Mouse (Mus musculus) stomach, embryonic 15.5 days (tissue): Measurements from ENCODE around the gene Khdrbs1. TPM values are rescaled to one million over a fixed set of nuclear protein-coding genes. Genes with fewer than 3 reads are reported as not detected.

Source experiments
- ATAC-seq: fragments of 200-750 bp; cut with Nextera tagmentation; 2 replicates; pipeline ENCODE4 v1.8.0; 2017; ENCODE audit warnings: low read depth, moderate number of reproducible peaks, moderate TSS enrichment; ENCODE audit not compliant: insufficient read depth, low FRiP score
- H3K27ac ChIP-seq: fragments of 300-500 bp; sonication (generic); 2 replicates; pipeline ENCODE4 v1.5.1; 2015; ENCODE audit warnings: mild to moderate bottlenecking, inconsistent platforms
- H3K27me3 ChIP-seq: fragments of 300-500 bp; sonication (generic); replicated peaks from 2 replicates; pipeline ENCODE4 v1.6.1; 2015; ENCODE audit warnings: inconsistent platforms
- H3K36me3 ChIP-seq: fragments of 300-500 bp; sonication (generic); 2 replicates; pipeline ENCODE4 v1.6.1; 2015; ENCODE audit warnings: inconsistent platforms
- H3K4me1 ChIP-seq: fragments of 300-500 bp; sonication (generic); 2 replicates; pipeline ENCODE4 v1.6.1; 2015; ENCODE audit warnings: inconsistent platforms
- H3K4me2 ChIP-seq: fragments of 300-500 bp; sonication (generic); 2 replicates; pipeline ENCODE4 v1.6.1; 2015; ENCODE audit warnings: mild to moderate bottlenecking, inconsistent platforms
- H3K4me3 ChIP-seq: fragments of 300-500 bp; sonication (generic); replicated peaks from 2 replicates; pipeline ENCODE4 v1.5.1; 2015; ENCODE audit warnings: inconsistent platforms
- H3K9ac ChIP-seq: fragments of 300-500 bp; sonication (generic); 2 replicates; pipeline ENCODE4 v1.6.1; 2015; ENCODE audit warnings: inconsistent platforms
- H3K9me3 ChIP-seq: fragments of 300-500 bp; sonication (generic); 2 replicates; pipeline ENCODE4 v1.6.1; 2016; ENCODE audit warnings: inconsistent platforms
- WGBS: fragments of 180-500 bp; shearing (Covaris S2); methylation state at CpG from one replicate; pipeline ENCODE4 v1.1.7; 2015; 5-methylcytosine and 5-hydroxymethylcytosine counted together
- polyA plus RNA-seq: library from polyadenylated mRNA; unstranded; fragments of >200 nt; fragmentation: Nextera tagmentation; extraction: Ambion mirVana; gene quantifications from 2 replicates; pipeline ENCODE4 v1.2.1, GENCODE M21; 2015

Khdrbs1 gene
- polyA plus RNA-seq = 91.4 and 96.2 TPM in 2 replicates

GRCm38 (mm10) chr4:129742232-129743009, at the start of gene Khdrbs1:
Gene Khdrbs1, minus strand, starts transcription at chr4:129742303.
- Histone ChIP-seq H3K36me3 (no peaks in the 10 kb centered on the region), H3K9me3 (no peaks in the 10 kb centered on the region), H3K27ac (peak within 1 kb of the TSS; percentile 98), H3K4me3 (peak within 1 kb of the TSS; percentile 96), H3K4me2 (peak within 1 kb of the TSS; percentile 66), H3K4me1 (peaks cover 15% of the 10 kb centered on the region), H3K27me3 (no peaks in the 10 kb centered on the region), H3K9ac (peak within 1 kb of the TSS; percentile 99)
- peak; percentile 93 for ATAC-seq
- under 1% methylated on average over 76 of the region's 76 CpGs for WGBS

- Histone ChIP-seq H3K27me3 (no peaks in the 10 kb centered on the region), H3K4me2 (no peak overlapping the region), H3K9me3 (no peaks in the 10 kb centered on the region), H3K4me1 (peaks cover 21% of the 10 kb centered on the region), H3K9ac (no peak overlapping the region), H3K27ac (no peak overlapping the region), H3K4me3 (no peak overlapping the region), H3K36me3 (no peaks in the 10 kb centered on the region)
- 27% methylated on average over 1 of the region's 1 CpGs for WGBS
- ATAC-seq = no peak
Observed at GRCm38 (mm10) chr4:129791399-129791798, 49.3 kb upstream of the Khdrbs1 start.

GRCm38 (mm10) chr4:129790475-129790874, 48.4 kb upstream of the Khdrbs1 start:
- no peak for ATAC-seq

GRCm38 (mm10) chr4:129789635-129790034, 47.5 kb upstream of the Khdrbs1 start:
- H3K4me2 ChIP-seq = no peak overlapping the region
- H3K27me3 ChIP-seq = no peaks in the 10 kb centered on the region
- no peak overlapping the region for H3K4me3 ChIP-seq
- WGBS = 95% methylated on average over 2 of the region's 2 CpGs
- H3K27ac ChIP-seq = no peak overlapping the region
- H3K9me3 ChIP-seq = no peaks in the 10 kb centered on the region
- H3K9ac ChIP-seq = no peak overlapping the region
- no peak for ATAC-seq
- H3K4me1 ChIP-seq = peaks cover 3% of the 10 kb centered on the region
- H3K36me3 ChIP-seq = no peaks in the 10 kb centered on the region

More at GRCm38 (mm10) chr4:129790475-129790874, 48.4 kb upstream of the Khdrbs1 start:
- H3K27me3 ChIP-seq = no peaks in the 10 kb centered on the region
- H3K4me2 ChIP-seq = no peak overlapping the region
- no peak overlapping the region for H3K9ac ChIP-seq
- H3K27ac ChIP-seq = no peak overlapping the region
- WGBS = 69% methylated on average over 3 of the region's 3 CpGs
- no peak overlapping the region for H3K4me3 ChIP-seq
- no peaks in the 10 kb centered on the region for H3K9me3 ChIP-seq
- H3K4me1 ChIP-seq = peaks cover 12% of the 10 kb centered on the region
- no peaks in the 10 kb centered on the region for H3K36me3 ChIP-seq

- no peak overlapping the region for H3K9ac ChIP-seq
- H3K4me1 ChIP-seq = no peaks in the 10 kb centered on the region
- H3K27ac ChIP-seq = no peak overlapping the region
- H3K27me3 ChIP-seq = no peaks in the 10 kb centered on the region
- no peak overlapping the region for H3K4me2 ChIP-seq
- H3K36me3 ChIP-seq = no peaks in the 10 kb centered on the region
- H3K4me3 ChIP-seq = no peak overlapping the region
- WGBS = 39% methylated on average over 8 of the region's 8 CpGs
- no peaks in the 10 kb centered on the region for H3K9me3 ChIP-seq
- no peak for ATAC-seq
Observed at GRCm38 (mm10) chr4:129788693-129789092, 46.6 kb upstream of the Khdrbs1 start.

GRCm38 (mm10) chr4:129785178-129785577, 43.1 kb upstream of the Khdrbs1 start:
- no peaks in the 10 kb centered on the region for H3K27me3 ChIP-seq
- H3K4me2 ChIP-seq = no peak overlapping the region
- H3K27ac ChIP-seq = no peak overlapping the region
- no peak for ATAC-seq
- 0 out of 2 replicates have a peak, but pooled peaks cover 2% of the 10 kb centered on the region for H3K4me1 ChIP-seq
- no peaks in the 10 kb centered on the region for H3K36me3 ChIP-seq
- H3K9ac ChIP-seq = no peak overlapping the region
- 1% methylated on average over 4 of the region's 4 CpGs for WGBS
- H3K4me3 ChIP-seq = no peak overlapping the region
- H3K9me3 ChIP-seq = no peaks in the 10 kb centered on the region

- Histone ChIP-seq H3K27ac (no peak overlapping the region), H3K27me3 (no peaks in the 10 kb centered on the region), H3K36me3 (no peaks in the 10 kb centered on the region), H3K4me2 (no peak overlapping the region), H3K4me3 (no peak overlapping the region), H3K9me3 (no peaks in the 10 kb centered on the region), H3K9ac (no peak overlapping the region), H3K4me1 (0 out of 2 replicates have a peak, but pooled peaks cover 2% of the 10 kb centered on the region)
- 77% methylated on average over 5 of the region's 5 CpGs for WGBS
- ATAC-seq = no peak
Observed at GRCm38 (mm10) chr4:129783506-129783905, 41.4 kb upstream of the Khdrbs1 start.

- no peaks in the 10 kb centered on the region for H3K27me3 ChIP-seq
- H3K9me3 ChIP-seq = no peaks in the 10 kb centered on the region
- no peak overlapping the region for H3K9ac ChIP-seq
- no peak for ATAC-seq
- H3K4me2 ChIP-seq = no peak overlapping the region
- H3K4me3 ChIP-seq = no peak overlapping the region
- H3K27ac ChIP-seq = peak overlapping the region; percentile 23; the same call in 1 of the 2 replicates
- H3K36me3 ChIP-seq = no peaks in the 10 kb centered on the region
- 51% methylated on average over 3 of the region's 3 CpGs for WGBS
- 0 out of 2 replicates have a peak, but pooled peaks cover 2% of the 10 kb centered on the region for H3K4me1 ChIP-seq
Observed at GRCm38 (mm10) chr4:129782857-129783331, 40.8 kb upstream of the Khdrbs1 start.

GRCm38 (mm10) chr4:129781881-129782675, 40.0 kb upstream of the Khdrbs1 start:
- H3K9ac ChIP-seq = no peak overlapping the region
- no peaks in the 10 kb centered on the region for H3K9me3 ChIP-seq
- H3K4me1 ChIP-seq = 0 out of 2 replicates have a peak, but pooled peaks cover 2% of the 10 kb centered on the region
- no peak overlapping the region for H3K4me3 ChIP-seq
- H3K36me3 ChIP-seq = no peaks in the 10 kb centered on the region
- H3K27me3 ChIP-seq = no peaks in the 10 kb centered on the region
- peak overlapping the region; percentile 23; the same call in 1 of the 2 replicates for H3K27ac ChIP-seq
- peak; percentile 39; the same call in 1 of the 2 replicates for ATAC-seq
- H3K4me2 ChIP-seq = no peak overlapping the region
- WGBS = 29% methylated on average over 4 of the region's 4 CpGs

GRCm38 (mm10) chr4:129771672-129772521, 29.8 kb upstream of the Khdrbs1 start:
- Histone ChIP-seq H3K9ac (no peak overlapping the region), H3K4me2 (peak overlapping the region; percentile 24), H3K4me3 (no peak overlapping the region), H3K27me3 (no peaks in the 10 kb centered on the region), H3K9me3 (no peaks in the 10 kb centered on the region), H3K36me3 (no peaks in the 10 kb centered on the region), H3K4me1 (peaks cover 5% of the 10 kb centered on the region; the same call in 1 of the 2 replicates), H3K27ac (no peak overlapping the region)
- whole genome bisulfite sequencing = 7% methylated on average over 21 of the region's 21 CpGs
- ATAC-seq = peak; percentile 72; the same call in 1 of the 2 replicates

- Histone ChIP-seq H3K36me3 (no peaks in the 10 kb centered on the region), H3K4me1 (peaks cover 5% of the 10 kb centered on the region; the same call in 1 of the 2 replicates), H3K27ac (no peak overlapping the region), H3K4me2 (peak overlapping the region; percentile 24), H3K9ac (no peak overlapping the region), H3K27me3 (no peaks in the 10 kb centered on the region), H3K4me3 (no peak overlapping the region), H3K9me3 (no peaks in the 10 kb centered on the region)
- WGBS = 12% methylated on average over 7 of the region's 7 CpGs
- ATAC-seq = no peak; the same call in 1 of the 2 replicates
Observed at GRCm38 (mm10) chr4:129771314-129771671, 29.2 kb upstream of the Khdrbs1 start.
